Mouse (Mus musculus) embryo, embryonic 11.5 days (tissue): Measurements from ENCODE around the gene Wbp1l.
"Not testable (repeated sequence)": the region's sequence is repeated elsewhere in the genome, so short reads cannot be mapped to it uniquely, and the experiment has no call there.

Experiments used
- DNase-seq: peaks from one replicate; pipeline ENCODE4 v3.0.0-alpha.2; 2012; ENCODE audit warnings: low read depth, low spot score

Gene Wbp1l

DNA sequence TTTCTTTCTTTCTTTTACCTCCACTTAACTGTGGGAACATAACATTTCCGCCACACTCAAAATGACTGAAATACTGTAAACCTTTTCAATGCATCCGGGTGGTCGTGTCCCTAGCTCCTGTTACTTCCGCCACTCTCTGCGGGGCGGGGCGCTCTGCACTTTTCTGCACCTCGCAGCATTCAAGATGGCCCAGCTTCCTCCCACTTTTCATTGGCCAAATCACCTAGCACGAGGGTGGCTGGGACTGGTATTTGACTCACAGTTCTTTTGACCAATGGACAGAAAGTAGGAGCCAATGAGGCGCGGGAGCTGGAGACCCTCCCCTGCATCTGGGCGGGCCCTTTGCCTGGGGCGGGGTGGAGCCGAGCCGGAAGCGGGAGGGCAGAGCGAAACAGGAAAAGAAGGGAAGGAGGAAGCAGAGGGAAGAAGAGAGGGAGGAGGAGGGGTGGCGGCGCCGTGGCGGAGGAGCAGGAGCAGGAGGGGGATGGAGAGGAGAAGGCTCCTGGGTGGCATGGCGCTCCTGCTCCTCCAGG lies at the start of gene Wbp1l:
Wbp1l (plus strand) TSS at position 365 of the 533 bp plus-strand sequence.
- DNase-seq, result peak; percentile 97

DNA sequence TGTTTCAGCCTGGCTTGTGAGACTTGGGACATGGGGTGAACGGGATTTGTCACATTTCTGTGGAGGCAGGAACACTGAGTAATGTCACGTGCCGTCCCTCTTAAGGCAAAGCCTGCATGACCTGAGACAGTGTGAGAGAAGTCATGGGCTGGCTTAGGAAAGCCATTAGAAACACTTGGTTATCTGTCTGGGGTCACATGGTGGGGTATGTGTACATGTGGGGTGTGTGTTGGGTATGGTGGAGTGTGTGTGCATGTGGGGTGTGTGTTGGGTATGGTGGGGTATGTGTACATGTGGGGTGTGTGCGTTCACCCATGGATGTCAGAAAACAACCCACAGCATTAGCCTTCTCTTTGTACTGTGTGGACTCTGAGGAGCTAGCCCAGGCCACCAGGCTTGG lies 48.5 kb upstream of the Wbp1l start:
- DNase-seq, result no peak

DNA sequence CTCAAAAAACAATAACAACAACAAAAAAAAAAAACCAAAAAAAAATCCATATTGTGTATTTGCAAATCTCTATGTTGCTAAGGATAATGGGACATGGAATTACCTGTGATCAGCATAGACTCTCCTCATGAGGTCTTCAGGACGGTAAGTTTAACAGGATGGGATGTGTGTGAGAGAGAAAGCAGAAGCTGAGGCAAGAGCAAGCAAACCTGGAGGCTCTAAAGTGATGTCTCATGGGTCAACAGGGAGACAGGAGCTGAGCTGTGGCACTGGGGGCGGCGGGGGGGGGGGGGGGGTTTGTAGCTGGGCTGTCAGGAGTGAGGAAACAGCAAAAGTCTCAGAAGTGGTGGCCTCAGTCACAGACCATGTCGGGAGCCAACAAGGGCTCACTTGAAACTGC lies 46.4 kb upstream of the Wbp1l start:
- no peak for DNase-seq

DNA sequence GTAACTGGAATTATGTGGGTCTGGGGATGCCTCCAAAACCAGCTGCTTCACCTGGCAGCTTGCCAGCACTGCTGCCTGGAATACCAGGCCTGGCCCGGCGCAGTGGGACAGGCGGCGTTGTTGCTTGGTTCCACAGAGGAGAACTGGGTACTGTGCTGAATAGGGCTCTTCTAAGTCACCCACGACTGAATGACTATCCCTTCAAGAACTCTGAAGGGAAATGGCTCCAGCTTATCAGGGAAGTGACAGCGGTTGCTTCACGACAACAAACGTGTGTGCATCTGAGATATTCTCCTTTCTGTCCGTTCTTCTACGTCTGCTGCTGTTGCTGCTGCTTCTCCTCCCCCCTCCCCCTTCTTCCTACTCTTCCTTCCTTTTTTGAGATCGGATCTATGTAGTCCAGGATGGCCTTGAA lies 45.3 kb upstream of the Wbp1l start:
- no peak for DNase-seq

DNA sequence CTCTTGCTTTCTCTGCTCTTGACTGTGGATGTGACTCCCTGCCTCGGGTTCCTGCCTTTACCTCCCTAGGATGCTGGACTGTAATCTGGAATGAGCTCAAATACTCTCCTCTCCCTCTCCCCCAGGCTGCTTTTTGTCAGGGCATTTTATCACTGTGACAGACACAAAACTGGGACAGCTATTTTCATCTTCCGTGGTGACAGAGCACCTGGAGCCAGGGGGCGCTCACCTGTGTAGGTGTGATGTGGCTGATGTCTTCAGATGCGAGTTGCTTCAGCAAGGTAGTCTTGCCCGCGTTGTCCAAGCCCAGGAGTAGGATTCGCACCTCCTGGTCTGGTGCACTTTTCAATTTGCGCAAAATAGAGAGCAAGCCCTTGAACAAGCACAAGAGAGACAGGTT lies 40.9 kb upstream of the Wbp1l start:
- DNase-seq, result no peak

DNA sequence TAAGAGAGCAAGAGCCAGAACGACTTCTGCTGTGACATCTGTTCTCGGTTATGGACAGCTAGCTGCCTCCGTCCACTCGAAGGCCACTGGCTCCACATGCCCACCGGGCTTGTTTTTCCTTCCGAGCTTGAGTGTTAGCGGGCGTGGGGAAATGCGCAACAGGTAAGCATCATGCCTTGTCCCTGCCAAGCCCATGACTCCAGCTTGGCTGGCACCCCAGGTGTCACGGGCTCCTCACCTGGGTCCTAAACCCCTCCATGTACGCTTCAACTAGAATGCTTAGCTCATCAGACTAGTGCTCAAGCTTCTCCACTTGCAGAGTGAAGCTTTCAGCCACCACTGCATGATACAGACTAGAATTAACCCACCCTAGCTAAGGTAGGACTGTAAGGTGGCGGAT lies 40.3 kb upstream of the Wbp1l start:
- no peak for DNase-seq

DNA sequence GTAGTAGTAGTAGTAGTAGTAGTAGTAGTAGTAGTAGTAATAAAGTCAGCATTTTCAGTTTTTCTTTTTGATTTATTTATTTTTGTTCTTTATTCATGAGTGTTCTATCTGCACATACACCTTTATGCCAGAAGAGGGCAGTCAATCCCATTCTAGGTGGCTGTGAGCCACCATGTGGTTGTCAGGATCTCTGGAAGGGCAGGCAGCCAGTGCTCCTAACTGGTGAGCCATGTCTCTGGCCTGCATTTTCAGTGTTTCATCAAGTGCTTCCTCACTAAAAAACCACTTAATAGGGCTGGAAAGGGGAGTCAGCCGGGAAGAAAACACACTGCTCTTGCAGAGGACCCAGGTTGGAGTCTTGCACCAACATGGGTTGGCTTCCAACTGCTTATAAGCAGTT lies 36.8 kb upstream of the Wbp1l start:
- DNase-seq, result peak; percentile 45

DNA sequence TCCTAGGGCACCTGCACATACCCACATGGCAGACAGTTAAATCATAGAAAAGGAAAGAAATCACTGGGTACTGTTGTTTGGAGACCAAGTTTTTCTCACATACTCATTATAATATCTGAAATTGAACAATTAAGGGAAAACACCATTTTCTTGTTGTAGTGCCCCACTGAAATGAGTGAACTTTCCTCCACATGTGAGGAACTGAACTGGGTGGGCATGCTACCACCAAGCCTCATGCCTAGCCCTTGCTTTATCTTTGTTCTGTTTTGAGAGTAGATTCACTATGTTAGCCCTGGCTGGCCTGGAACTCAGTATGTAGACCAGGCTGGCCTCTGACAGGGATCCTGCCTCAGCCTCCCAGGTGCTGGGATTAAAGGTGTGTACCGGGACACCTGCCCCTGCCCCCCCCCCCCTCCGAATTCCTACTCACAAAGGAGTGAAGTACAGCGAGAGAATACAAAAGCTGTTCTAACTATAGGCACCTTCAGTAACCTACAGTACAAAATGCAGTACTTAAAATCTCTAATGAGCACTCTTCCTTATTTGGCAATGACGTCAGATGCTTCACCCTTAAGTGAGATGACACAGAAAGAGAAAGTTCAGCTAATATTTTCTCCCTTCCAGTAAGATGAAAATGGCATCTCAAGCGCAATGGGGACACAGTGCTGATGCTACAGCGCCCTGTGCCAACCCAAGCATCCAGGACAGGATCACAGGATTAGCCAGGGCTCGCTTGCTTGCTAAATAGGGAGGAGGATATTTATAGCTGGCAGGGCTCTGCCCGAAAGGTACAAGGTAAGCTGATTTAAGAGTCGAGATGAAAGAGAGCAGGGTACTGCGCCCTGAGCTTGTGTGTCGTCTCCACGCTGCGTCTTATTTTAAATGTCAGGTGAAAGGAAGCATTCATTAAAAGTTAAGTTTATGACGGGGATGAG lies 36.0 kb upstream of the Wbp1l start:
- no peak for DNase-seq

DNA sequence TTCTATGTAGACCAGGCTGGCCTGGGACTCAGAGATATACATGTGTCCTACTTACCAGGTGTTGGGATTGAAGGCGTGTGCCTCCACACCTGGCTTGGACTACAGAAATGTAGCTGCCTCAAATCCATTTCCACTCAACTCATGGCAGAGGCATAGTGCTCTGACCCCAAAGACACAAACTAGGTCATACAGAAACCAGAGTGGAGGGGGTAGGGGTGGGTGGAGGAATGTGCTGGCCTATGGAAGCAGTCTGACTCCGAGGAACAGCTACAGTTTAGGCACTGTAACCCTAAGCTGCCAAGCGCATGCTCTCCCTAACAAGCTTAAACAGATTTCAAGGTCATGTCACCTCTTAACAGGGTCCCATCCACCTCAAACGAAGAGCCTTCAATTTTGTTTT lies 35.3 kb upstream of the Wbp1l start:
- no peak for DNase-seq

DNA sequence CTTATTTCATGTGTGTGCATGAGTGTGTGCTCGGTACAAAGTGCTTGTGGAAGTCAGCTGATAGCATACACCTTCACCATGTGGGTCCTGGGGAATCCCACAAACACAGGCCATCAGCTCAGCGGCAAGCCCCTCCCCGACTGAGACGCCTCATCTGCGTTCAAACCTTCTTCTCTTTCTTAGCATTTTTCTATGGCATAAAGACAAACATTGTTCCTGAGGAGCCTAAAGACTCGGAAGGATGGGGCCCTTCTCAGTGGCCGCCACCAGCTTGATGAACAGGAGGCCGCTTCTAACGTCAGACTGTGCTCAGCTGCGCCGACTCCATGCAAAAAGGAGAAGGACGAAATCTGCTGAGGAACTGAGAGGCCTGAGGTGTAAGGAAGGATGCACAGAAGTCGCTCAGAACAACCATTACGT lies 34.8 kb upstream of the Wbp1l start:
- no peak for DNase-seq

DNA sequence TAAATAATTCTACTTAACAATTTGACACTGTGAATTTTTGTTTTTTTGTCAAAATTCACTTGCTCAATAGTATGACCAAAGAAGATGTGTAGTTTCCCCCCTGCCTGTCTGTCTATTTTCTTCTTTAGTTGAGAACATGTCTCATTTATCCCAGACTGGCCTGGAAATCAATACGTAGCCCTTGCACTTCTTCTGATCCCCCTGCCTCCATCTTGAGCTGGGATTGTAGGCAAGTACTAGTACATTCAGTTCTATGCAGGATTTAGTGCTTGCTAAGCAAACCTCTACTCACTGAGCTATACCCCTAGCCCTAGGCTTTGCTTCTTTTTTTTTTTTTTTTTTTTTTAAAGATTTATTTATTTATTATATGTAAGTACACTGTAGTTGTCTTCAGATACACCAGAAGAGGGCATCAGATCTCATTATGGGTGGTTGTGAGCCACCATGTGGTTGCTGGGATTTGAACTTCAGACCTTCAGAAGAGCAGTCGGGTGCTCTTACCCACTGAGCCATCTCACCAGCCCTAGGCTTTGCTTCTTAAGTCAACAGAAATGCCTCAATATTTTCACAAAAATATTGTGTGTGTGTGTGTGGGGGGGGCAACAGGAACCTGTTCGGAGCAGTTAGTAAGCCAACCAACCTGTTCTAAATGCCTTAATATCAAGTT lies 27.5 kb upstream of the Wbp1l start:
- not testable (repeated sequence) for DNase-seq

DNA sequence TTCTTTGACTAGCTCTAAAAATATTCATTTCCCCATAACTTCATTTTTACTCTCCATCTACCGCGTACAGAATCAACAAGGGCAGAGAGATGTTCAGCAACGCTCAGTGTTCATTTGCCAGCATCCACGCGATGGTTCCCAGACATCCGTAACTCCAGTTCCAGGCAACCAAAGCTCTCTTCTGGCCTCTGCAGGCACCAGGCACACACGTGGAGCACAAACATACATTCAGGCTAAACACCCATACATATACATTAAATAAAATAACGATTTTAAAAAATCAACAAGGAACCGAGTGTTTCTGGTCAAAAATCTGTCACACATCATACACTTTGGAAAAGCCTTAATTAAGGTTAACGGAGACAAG lies 27.0 kb upstream of the Wbp1l start:
- no peak for DNase-seq

DNA sequence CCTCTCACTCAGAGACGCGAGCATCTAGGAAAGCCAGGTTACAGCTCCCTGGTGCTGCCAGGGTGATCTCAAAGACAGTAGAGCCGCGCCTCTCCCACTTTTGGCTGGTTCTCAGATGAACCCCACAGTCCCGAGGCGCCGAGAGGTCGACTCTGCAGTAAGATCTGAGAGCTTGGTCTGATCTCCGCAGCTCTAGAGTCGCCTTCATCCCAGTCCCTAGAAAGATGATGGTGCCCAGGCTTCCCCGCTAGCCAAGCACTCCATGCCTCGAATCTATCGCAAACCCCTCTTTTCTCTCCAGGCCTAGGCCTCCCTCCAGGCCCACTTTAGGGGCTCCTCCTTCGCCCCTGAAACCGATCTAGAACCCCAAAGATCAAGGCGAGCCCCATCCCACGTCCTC lies 26.3 kb upstream of the Wbp1l start:
- no peak for DNase-seq

DNA sequence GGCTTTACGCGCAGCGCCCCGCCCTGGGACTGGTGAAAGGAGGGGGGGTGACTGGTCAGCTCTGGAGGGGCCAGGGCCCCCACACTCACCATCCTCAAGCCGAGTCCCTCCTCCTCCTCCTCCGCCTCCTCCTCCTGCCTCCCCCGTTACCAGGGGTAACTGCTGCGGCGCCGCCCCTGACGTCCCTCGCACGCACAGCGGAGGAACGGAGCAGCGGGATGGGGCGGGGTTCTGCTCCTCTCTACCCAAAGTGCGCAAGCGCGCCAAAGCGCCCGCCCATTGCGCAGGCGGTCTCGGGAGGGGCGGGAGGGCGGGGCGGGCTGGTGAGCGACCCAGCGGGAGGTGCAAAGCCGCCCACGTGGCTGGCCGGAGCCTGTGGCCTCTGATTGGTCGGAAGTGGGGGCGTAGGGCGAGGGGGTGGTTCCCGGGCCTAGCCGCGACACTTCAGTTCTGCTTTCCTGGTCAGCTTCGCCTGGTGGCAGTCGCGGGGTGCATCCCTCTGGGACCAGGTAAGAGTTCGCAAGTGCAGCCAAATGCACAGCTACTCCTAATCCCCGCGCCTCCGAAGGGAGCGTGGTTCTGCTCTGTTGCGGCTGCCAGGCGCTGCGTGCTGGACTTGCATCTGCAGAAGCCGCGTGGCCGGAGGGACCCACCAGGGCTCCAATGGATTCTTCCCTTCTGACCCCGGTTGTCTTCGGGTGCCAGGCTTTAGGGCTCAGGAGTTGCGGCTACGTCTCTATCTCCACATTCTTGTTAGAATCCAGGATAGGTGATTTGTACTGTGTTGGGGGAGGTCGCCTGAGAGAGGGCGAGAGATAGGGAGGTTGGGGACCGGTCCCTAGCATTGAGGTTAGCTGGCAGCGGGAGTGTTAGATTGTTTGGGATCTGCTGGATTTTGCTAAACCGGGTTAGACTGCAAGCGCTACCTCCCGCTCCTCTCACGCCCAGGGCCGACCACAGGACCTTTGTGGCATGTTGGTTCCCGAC lies 25.6 kb upstream of the Wbp1l start, which contains the start of the genes Arl3 and Sfxn2:
Arl3 (minus strand) TSS at position 248 of the 987 bp plus-strand sequence.
Sfxn2 (plus strand) TSS at position 415 of the 987 bp plus-strand sequence.
- DNase-seq, result peak; percentile 94

DNA sequence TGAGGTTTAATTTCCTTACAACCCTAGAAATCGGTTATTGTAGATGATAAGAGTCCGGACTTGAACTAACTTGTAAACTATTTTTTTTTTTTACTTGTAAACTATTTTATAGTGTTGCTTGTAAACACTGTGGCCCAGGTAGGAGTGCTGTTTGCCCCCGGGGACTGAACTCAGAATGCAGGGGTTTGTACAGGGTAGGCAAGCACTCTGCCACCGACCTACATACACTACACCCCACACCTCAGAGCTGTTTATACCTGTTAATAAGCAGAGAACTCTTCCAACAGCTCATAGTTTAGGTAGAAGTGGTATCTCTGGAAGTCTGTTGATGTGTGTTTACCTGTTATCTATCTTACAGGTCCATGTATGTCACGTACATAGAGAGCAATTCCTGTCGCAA lies 24.9 kb upstream of the Wbp1l start:
- no peak for DNase-seq

DNA sequence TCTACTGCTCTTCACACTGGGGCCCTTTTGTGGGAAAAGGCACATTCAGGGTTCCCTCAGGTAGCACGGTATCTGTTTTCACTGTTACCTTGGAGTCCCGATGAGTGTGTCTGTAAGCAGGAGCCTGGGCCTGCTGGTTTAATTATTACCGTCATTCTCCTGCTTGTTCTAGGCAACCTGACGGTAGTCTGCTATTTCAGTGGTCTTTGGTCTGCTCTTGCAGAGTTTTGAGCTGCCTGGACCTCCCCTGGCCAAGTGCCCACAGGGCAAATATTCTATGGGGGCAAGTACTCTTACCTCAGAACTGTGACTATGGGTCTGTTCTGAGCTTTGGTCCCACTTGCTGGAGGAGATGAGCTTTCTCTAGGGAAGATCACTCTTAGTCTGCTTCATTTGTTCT lies 23.7 kb upstream of the Wbp1l start:
- no peak for DNase-seq

DNA sequence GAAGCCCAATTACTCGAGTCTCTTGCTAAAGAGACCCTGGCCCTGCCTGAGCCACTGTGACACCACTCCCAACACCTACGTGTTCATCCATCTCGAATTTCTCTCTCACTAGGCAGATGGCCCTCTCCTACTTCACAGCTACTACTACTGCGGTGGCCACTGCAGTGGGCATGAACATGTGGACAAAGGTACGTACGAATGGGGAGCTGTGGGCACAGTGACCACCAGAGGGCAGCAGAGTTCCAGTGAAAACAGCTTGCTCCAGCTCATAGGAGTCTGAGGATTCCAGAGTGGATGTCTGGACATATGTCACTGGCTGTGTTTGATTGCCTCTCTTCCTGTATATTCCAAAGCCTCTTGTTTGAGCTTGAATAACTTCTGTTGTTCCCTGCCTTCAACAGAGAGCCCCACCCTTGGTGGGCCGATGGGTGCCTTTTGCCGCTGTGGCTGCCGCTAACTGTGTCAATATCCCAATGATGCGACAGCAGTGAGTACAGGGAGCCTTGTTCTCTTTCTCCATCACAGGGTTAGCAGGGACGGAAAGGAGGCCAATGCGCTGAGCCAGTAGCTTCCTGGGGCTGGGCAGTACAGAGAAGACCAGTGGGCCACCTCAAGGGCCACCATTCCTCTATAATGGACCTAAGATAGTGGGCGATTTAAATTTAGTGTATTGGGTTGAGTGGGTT lies 10.9 kb upstream of the Wbp1l start:
- peak; percentile 68 for DNase-seq

DNA sequence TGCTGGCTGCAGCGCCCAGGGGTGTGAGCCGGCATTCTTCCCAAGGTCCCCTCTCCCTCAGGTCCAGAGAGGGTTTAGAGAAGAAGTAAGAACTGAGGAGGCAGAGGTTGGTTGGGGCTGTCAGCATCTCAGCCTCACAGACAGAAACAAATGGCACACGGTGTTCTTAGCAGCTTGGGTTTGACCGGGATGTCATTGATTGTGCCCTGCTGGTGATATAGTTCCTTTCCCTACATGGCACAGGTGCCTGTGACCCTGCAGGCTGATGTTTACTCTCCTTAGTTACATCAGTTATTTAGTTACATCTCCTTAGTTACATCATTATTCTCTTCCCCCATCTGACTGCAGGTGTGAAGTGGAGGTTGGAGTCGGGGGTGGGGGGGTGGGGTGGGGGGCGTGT lies 7.3 kb upstream of the Wbp1l start:
- no peak for DNase-seq

DNA sequence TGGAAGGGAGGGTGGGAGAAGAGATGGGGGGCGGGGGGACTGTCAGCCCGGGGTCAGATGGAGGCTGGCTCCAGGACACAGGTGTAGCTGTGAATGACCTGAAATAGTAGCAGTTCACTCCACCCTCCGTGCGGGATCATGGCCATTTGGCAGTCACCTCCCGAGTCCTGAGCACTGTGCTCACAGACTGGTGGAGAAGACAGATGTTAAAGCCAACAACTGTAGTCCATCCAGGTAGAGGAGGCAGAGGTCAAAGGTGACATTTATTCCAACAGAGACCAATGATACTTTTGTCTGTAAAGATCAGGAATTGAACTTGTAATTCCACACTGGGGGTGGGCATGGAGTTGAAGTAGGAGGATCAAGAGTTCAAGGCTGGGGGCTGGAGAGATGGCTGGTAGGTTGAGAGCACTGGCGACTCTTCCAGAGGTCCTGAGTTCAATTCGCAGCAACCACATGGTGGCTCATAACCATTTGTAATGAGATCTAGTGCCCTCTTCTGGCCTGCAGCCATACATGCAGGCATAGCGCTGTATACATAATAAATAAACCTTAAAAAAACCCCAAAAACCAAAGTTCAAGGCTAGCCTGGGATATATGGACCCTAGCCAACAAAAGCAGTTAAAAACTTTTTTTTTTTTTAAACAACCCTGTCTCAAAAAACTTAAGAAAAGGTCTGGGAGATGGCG lies 6.0 kb upstream of the Wbp1l start:
- DNase-seq, result no peak

DNA sequence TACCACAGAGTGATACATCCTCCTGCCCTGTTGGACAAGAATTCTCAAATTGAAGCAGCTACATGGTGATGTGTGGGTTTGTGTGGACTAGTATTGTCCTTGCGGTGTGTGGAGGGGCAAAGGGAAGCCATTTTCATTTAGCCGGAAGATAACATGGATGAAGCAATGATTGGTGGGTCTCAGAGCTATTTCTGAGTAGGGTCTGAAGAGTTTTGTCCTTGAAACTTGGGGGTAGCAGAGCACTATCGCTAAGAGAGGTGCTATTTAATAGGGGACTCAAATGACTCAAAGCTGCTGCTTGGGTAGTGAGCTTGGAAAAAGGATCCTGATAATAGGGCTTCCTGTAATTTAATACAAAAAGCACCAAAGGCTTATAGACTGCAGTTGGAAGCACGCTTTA lies 697 bp upstream of the Wbp1l start:
- DNase-seq, result no peak
